Mouse (Mus musculus) E14TG2a.4 (cell line): ENCODE measurements around the gene Ubqln1.

ENCODE experiments used
- CTCF ChIP-seq: conservative IDR thresholded peaks from 2 replicates; pipeline ENCODE4 v1.5.1; 2014; ENCODE audit warnings: low read length
- POU5F1 ChIP-seq: IDR thresholded peaks from 2 replicates; pipeline ENCODE4 v1.6.1; 2014; ENCODE audit warnings: low read length, borderline replicate concordance

- no peak for TF ChIP-seq CTCF
- no peak for TF ChIP-seq POU5F1
Measured at GRCm38 (mm10) chr13:58232611-58233010, 17.2 kb upstream of the Ubqln1 start.
